Mouse (Mus musculus) midbrain, postnatal 0 days (tissue): Measurements from ENCODE around the gene Ssh2. TPM values are rescaled to one million over a fixed set of nuclear protein-coding genes. Genes with fewer than 3 reads are reported as not detected.

Source experiments
- ATAC-seq: fragments of 200-750 bp; cut with Nextera tagmentation; 2 replicates; pipeline ENCODE4 v1.8.0; 2017; ENCODE audit warnings: moderate number of reproducible peaks, mild to moderate bottlenecking, moderate TSS enrichment, moderate library complexity; ENCODE audit not compliant: low FRiP score
- DNase-seq: peaks from one replicate; pipeline ENCODE4 v3.0.0-alpha.2; 2015; ENCODE audit warnings: low spot score
- H3K27ac ChIP-seq: fragments of 300-500 bp; sonication (generic); 2 replicates; pipeline ENCODE4 v1.5.1; 2014; ENCODE audit warnings: low read depth, mild to moderate bottlenecking, low read length, mixed read lengths
- H3K27me3 ChIP-seq: fragments of 300-500 bp; sonication (generic); 2 replicates; pipeline ENCODE4 v1.6.1; 2014; ENCODE audit warnings: low read length, control low read depth, mixed read lengths; ENCODE audit not compliant: insufficient read depth
- H3K36me3 ChIP-seq: fragments of 300-500 bp; sonication (generic); 2 replicates; pipeline ENCODE4 v1.6.1; 2014; ENCODE audit warnings: low read length, control low read depth, mixed read lengths; ENCODE audit not compliant: insufficient read depth
- H3K4me1 ChIP-seq: fragments of 300-500 bp; sonication (generic); 2 replicates; pipeline ENCODE4 v1.6.1; 2014; ENCODE audit warnings: mild to moderate bottlenecking, control low read depth, antibody characterized with exemption, low read length, mixed read lengths; ENCODE audit not compliant: insufficient read depth
- H3K4me2 ChIP-seq: fragments of 300-500 bp; sonication (generic); 2 replicates; pipeline ENCODE4 v1.6.1; 2014; ENCODE audit warnings: low read depth, mild to moderate bottlenecking, low read length, mixed read lengths; ENCODE audit not compliant: poor library complexity, severe bottlenecking
- H3K4me3 ChIP-seq: fragments of 300-500 bp; sonication (generic); 2 replicates; pipeline ENCODE4 v1.5.1; 2014; ENCODE audit warnings: low read depth, mild to moderate bottlenecking, low read length, moderate library complexity
- H3K9ac ChIP-seq: fragments of 300-500 bp; sonication (generic); replicated peaks from 2 replicates; pipeline ENCODE4 v1.6.1; 2014; ENCODE audit warnings: mild to moderate bottlenecking, low read length, moderate library complexity, mixed read lengths; ENCODE audit not compliant: poor library complexity, severe bottlenecking
- H3K9me3 ChIP-seq: fragments of 300-500 bp; sonication (generic); 2 replicates; pipeline ENCODE4 v1.6.1; 2016; ENCODE audit warnings: low read length, control low read depth
- CTCF ChIP-seq: IDR thresholded peaks from 2 replicates; pipeline ENCODE4 v1.5.1; 2016; ENCODE audit warnings: antibody characterized with exemption, mild to moderate bottlenecking
- WGBS: fragments of 180-500 bp; shearing (Covaris S2); extraction: QIAGEN DNeasy Blood & Tissue Kit; methylation state at CpG from one replicate; pipeline ENCODE4 v1.1.7; 2014; 5-methylcytosine and 5-hydroxymethylcytosine counted together
- polyA plus RNA-seq: library from polyadenylated mRNA; unstranded; fragments of >200 nt; fragmentation: Nextera tagmentation; extraction: Ambion mirVana; gene quantifications from 2 replicates; pipeline ENCODE4 v1.2.1, GENCODE M21; 2015
- total RNA-seq: library from RNA; depleted of rRNA; stranded (reverse); fragments of >200 nt; gene quantifications from 2 replicates; pipeline ENCODE4 v1.2.3, GENCODE M21; 2014

Ssh2 gene
- total and polyA plus RNA-seq, 2 experiments from 2014 or later, result 14.5 to 43.2 TPM

DNA sequence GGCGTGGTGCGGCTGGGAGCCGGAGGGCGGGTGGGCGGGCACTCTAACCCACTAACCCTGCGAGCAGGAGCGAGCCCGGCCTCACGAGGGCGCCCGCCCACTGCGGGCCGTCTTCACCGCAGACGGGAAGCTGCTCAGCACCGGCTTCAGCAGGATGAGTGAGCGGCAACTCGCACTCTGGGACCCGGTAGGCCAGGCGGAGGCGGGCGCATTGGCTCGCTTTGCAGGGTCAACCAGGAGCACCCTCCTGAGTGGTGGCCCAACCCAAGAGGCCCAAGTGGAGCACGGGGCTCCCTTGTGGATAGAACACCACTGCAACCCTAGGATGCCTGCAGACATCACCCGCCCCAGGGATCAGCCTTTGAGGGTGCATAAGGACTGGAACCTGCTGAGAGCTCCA is 251.1 kb downstream of the Ssh2 start:
- H3K27ac ChIP-seq, result no peak overlapping the region
- H3K27me3 ChIP-seq, result peaks cover 27% of the 10 kb centered on the region
- H3K4me3 ChIP-seq, result no peak overlapping the region
- no peak overlapping the region for H3K9ac ChIP-seq
- H3K4me2 ChIP-seq, result no peak overlapping the region
- no peak for DNase-seq
- H3K4me1 ChIP-seq, result peaks cover 5% of the 10 kb centered on the region; the same call in 1 of the 2 replicates
- WGBS, result 6% methylated on average over 25 of the region's 25 CpGs
- H3K36me3 ChIP-seq, result peaks cover 14% of the 10 kb centered on the region
- peak; percentile 49 for TF ChIP-seq CTCF
- ATAC-seq, result peak; percentile 21; the same call in 1 of the 2 replicates
- no peaks in the 10 kb centered on the region for H3K9me3 ChIP-seq

DNA sequence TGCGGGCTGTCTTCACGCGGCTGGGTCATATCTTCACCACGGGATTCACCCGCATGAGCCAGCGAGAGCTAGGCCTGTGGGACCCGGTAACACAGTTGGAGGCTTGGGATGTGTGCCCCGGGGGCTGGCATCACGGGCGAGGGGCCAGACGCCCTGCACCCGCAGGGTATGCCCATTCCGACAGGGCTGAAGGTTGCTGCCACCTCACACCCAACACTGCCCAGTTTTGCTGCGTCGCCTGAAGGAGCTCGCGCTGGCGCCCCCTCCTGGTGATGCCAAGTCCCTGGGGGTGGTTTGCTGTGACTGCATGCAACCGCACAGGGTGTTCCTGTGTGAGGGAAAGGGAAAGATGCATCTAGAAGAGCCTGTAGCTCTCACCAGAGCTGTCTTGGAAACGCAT is 251.7 kb downstream of the Ssh2 start:
- H3K9me3 ChIP-seq, result no peaks in the 10 kb centered on the region
- WGBS, result 11% methylated on average over 20 of the region's 20 CpGs
- no peak overlapping the region for H3K27ac ChIP-seq
- peaks cover 21% of the 10 kb centered on the region for H3K27me3 ChIP-seq
- peak; percentile 68 for DNase-seq
- H3K4me2 ChIP-seq, result no peak overlapping the region
- peaks cover 4% of the 10 kb centered on the region; the same call in 1 of the 2 replicates for H3K4me1 ChIP-seq
- peak; percentile 75 for TF ChIP-seq CTCF
- H3K4me3 ChIP-seq, result no peak overlapping the region
- peaks cover 20% of the 10 kb centered on the region for H3K36me3 ChIP-seq
- no peak overlapping the region for H3K9ac ChIP-seq
- ATAC-seq, result no peak; the same call in 1 of the 2 replicates

DNA sequence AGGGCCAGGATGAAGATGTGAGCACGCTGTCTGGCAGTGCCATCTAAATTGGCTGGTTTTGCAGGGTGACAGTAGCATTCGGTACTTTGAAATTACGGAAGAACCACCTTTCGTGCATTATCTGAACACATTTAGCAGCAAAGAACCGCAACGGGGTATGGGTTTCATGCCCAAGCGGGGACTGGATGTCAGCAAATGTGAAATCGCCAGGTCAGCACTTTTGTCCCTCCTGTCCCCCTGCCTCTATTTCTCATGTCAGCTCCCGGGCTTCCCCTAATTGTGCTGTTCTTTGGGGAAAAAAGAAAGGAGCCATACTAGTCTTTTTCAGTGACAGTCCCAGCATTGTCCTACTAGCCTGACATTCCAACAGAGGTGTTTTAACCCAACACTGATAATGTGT is 252.3 kb downstream of the Ssh2 start:
- no peak for TF ChIP-seq CTCF
- ATAC-seq (no peak), DNase-seq (no peak)
- Histone ChIP-seq H3K4me2 (no peak overlapping the region), H3K4me3 (no peak overlapping the region), H3K9ac (no peak overlapping the region), H3K27me3 (peaks cover 17% of the 10 kb centered on the region), H3K36me3 (peaks cover 24% of the 10 kb centered on the region), H3K4me1 (0 out of 2 replicates have a peak, but pooled peaks cover 2% of the 10 kb centered on the region), H3K9me3 (no peaks in the 10 kb centered on the region), H3K27ac (no peak overlapping the region)
- 87% methylated on average over 9 of the region's 9 CpGs for WGBS

DNA sequence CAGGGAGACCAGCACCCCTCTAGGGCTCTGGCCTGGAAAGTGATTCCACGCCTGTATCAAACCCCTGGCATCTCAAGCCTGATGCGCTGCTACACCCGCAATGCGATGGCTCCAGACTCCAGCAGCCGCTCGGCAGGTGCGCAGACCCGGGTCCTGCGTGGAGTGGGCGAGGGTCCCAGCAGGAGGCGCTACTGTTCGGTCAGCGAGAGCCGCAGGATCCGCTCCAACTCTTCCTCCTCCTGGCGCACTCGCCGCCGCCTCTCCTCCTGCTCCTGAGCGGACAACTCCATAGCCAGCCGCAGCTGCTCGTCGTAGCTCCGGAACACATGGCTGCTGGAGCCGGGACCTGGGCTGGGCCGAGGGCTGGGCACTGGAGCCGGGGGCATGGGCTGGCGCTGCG is 255.3 kb downstream of the Ssh2 start:
- ATAC-seq, result no peak
- DNase-seq, result no peak
- whole genome bisulfite sequencing, result 76% methylated on average over 29 of the region's 29 CpGs
- no peak overlapping the region for H3K9ac ChIP-seq
- H3K27ac ChIP-seq, result no peak overlapping the region
- peaks cover 17% of the 10 kb centered on the region for H3K27me3 ChIP-seq
- H3K36me3 ChIP-seq, result peaks cover 36% of the 10 kb centered on the region
- no peaks in the 10 kb centered on the region for H3K9me3 ChIP-seq
- H3K4me3 ChIP-seq, result no peak overlapping the region
- H3K4me1 ChIP-seq, result 0 out of 2 replicates have a peak, but pooled peaks cover 2% of the 10 kb centered on the region
- H3K4me2 ChIP-seq, result no peak overlapping the region
- peak; percentile 10; the same call in 1 of the 2 replicates for TF ChIP-seq CTCF

DNA sequence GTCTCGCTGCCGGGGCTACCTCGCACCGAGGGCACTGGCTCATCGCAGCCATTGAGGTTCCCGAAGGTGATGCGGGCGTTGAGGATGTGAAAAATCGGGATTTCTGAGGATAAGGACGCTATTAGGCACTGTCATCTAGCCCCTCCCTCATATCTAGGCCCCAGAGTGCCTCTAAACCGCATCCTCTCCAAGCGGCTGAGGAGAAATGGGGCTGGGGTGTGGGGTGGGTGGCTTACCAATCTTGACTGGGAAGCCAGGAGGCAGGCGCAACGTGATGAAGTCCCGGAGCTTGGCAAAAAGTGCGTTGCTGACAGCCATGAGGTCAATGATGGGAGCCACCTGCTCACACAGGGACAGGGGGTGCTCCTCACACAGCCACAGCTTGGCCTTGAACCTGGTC is 256.7 kb downstream of the Ssh2 start:
- H3K27me3 ChIP-seq, result peaks cover 4% of the 10 kb centered on the region; the same call in 1 of the 2 replicates
- H3K9ac ChIP-seq, result no peak overlapping the region
- H3K27ac ChIP-seq, result no peak overlapping the region
- DNase-seq, result no peak
- H3K4me3 ChIP-seq, result no peak overlapping the region
- no peak for ATAC-seq
- no peak overlapping the region for H3K4me2 ChIP-seq
- H3K4me1 ChIP-seq, result 0 out of 2 replicates have a peak, but pooled peaks cover under 1% of the 10 kb centered on the region
- H3K9me3 ChIP-seq, result no peaks in the 10 kb centered on the region
- TF ChIP-seq CTCF, result no peak
- peaks cover 40% of the 10 kb centered on the region for H3K36me3 ChIP-seq
- 92% methylated on average over 16 of the region's 16 CpGs for WGBS

DNA sequence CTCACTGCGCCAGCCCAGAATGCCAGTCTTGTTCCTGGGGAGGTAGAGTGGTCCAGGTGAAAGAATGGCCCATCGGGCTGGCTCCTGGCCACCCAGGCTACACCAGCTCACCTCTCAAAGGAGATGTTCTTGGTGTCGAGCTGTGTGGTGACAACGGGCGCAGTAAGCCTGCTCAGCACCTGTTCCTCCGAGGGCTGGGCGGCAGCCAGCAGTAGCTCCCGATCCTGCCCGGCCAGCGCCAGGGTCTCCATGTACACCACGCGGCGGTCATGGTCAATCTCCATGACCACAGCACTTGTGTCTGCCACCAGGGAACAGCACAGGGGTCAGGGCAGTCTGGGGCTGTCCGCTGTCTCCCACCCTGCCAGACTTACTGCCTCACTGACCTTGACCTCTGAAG is 260.1 kb downstream of the Ssh2 start:
- ATAC-seq, result no peak
- 93% methylated on average over 14 of the region's 14 CpGs for WGBS

More for the DNA sequence above, 260.1 kb downstream of the Ssh2 start:
- peaks cover 35% of the 10 kb centered on the region for H3K36me3 ChIP-seq
- H3K9ac ChIP-seq, result no peak overlapping the region
- no peak overlapping the region for H3K4me3 ChIP-seq
- no peaks in the 10 kb centered on the region for H3K4me1 ChIP-seq
- H3K27me3 ChIP-seq, result no peaks in the 10 kb centered on the region
- H3K4me2 ChIP-seq, result no peak overlapping the region
- no peak overlapping the region for H3K27ac ChIP-seq
- DNase-seq, result no peak
- H3K9me3 ChIP-seq, result no peaks in the 10 kb centered on the region
- TF ChIP-seq CTCF, result no peak
